Mouse (Mus musculus) embryonic facial prominence, embryonic 15.5 days (tissue): ENCODE results near the gene Psmg4. TPM values are rescaled to one million over a fixed set of nuclear protein-coding genes. Genes with fewer than 3 reads are reported as not detected.

Experiments
- ATAC-seq: fragments of 200-750 bp; cut with Nextera tagmentation; 2 replicates; pipeline ENCODE4 v1.8.0; 2017; ENCODE audit warnings: low read depth, moderate TSS enrichment; ENCODE audit not compliant: insufficient number of reproducible peaks, low FRiP score, low TSS enrichment
- H3K27ac ChIP-seq: fragments of 300-500 bp; sonication (generic); replicated peaks from 2 replicates; pipeline ENCODE4 v1.5.1; 2015; ENCODE audit warnings: mild to moderate bottlenecking, inconsistent platforms
- H3K27me3 ChIP-seq: fragments of 300-500 bp; sonication (generic); 2 replicates; pipeline ENCODE4 v1.6.1; 2015; ENCODE audit warnings: inconsistent platforms
- H3K36me3 ChIP-seq: fragments of 300-500 bp; sonication (generic); 2 replicates; pipeline ENCODE4 v1.6.1; 2015; ENCODE audit warnings: mild to moderate bottlenecking, inconsistent platforms
- H3K4me1 ChIP-seq: fragments of 300-500 bp; sonication (generic); 2 replicates; pipeline ENCODE4 v1.6.1; 2015; ENCODE audit warnings: inconsistent platforms
- H3K4me2 ChIP-seq: fragments of 300-500 bp; sonication (generic); replicated peaks from 2 replicates; pipeline ENCODE4 v1.6.1; 2015; ENCODE audit warnings: mild to moderate bottlenecking, inconsistent platforms
- H3K4me3 ChIP-seq: fragments of 300-500 bp; sonication (generic); replicated peaks from 2 replicates; pipeline ENCODE4 v1.5.1; 2015; ENCODE audit warnings: mild to moderate bottlenecking, inconsistent platforms
- H3K9ac ChIP-seq: fragments of 300-500 bp; sonication (generic); 2 replicates; pipeline ENCODE4 v1.6.1; 2015; ENCODE audit warnings: inconsistent platforms
- H3K9me3 ChIP-seq: fragments of 300-500 bp; sonication (generic); replicated peaks from 2 replicates; pipeline ENCODE4 v1.6.1; 2016; ENCODE audit warnings: inconsistent platforms
- WGBS: fragments of 180-500 bp; shearing (Covaris S2); methylation state at CpG from one replicate; pipeline ENCODE4 v1.1.7; 2015; 5-methylcytosine and 5-hydroxymethylcytosine counted together
- polyA plus RNA-seq: library from polyadenylated mRNA; unstranded; fragments of >200 nt; fragmentation: Nextera tagmentation; extraction: Ambion mirVana; gene quantifications from 2 replicates; pipeline ENCODE4 v1.2.1, GENCODE M21; 2015

The Psmg4 gene
- polyA plus RNA-seq, 1 experiment from 2014 or later = 72.6 TPM

GRCm38 (mm10) chr13:34130226-34130731, 32.5 kb upstream of the Psmg4 start, which contains the start of gene Tubb2b:
Gene Tubb2b, minus strand, starts transcription at chr13:34130466.
- Histone ChIP-seq H3K4me2 (peak within 1 kb of the TSS; percentile 87), H3K36me3 (peaks cover 4% of the 10 kb centered on the region; the same call in 1 of the 2 replicates), H3K9me3 (no peaks in the 10 kb centered on the region), H3K4me3 (peak within 1 kb of the TSS; percentile 67), H3K9ac (peak within 1 kb of the TSS; percentile 42), H3K4me1 (peaks cover 47% of the 10 kb centered on the region), H3K27me3 (peaks cover 7% of the 10 kb centered on the region; the same call in 1 of the 2 replicates), H3K27ac (peak within 1 kb of the TSS; percentile 84)
- WGBS = under 1% methylated on average over 26 of the region's 26 CpGs
- ATAC-seq = peak; percentile 89

DNA sequence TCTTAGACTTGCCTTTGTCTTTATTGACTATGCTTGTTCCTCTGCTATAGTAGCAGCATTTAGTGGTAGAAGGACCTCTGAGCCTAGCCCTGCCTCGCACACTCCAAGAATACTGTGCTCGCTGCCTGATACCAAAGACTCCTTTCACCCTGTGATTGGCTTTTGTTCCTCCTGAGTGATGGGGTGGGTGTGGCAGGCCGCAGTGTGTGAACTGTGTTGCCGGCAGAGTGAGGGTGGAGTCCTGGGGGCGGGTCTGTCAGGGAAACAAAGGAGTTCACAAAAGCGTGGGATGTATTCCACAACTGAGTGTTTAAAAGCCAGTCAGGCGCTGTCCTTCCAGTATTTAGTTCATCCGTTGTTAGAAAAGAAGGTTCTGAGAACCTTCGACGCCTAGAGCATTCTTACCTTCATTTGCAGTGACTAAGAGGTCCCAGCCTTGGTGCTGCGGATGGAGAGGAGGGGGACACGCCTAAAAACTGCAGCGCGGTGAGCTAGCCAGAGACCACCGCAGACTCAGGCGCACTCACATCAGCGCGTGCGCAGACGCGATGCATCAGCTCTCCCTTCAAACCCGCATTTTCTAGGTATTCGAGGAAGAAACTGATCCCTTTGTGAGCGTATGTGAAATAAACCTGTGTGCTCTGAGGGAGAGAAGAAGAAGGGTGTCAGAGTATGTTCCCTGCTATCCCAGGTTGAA, 31.6 kb upstream of the Psmg4 start:
- H3K9ac ChIP-seq = peak overlapping the region; percentile 6; the same call in 1 of the 2 replicates
- peak overlapping the region; percentile 84 for H3K27ac ChIP-seq
- peaks cover 7% of the 10 kb centered on the region; the same call in 1 of the 2 replicates for H3K27me3 ChIP-seq
- H3K4me2 ChIP-seq = peak overlapping the region; percentile 87
- ATAC-seq = peak; percentile 74
- no peaks in the 10 kb centered on the region for H3K36me3 ChIP-seq
- no peaks in the 10 kb centered on the region for H3K9me3 ChIP-seq
- H3K4me3 ChIP-seq = peak overlapping the region; percentile 67
- H3K4me1 ChIP-seq = peaks cover 47% of the 10 kb centered on the region
- WGBS = under 1% methylated on average over 24 of the region's 24 CpGs

GRCm38 (mm10) chr13:34131708-34132060, 31.1 kb upstream of the Psmg4 start:
- Histone ChIP-seq H3K4me2 (peak overlapping the region; percentile 87), H3K4me3 (peak overlapping the region; percentile 67), H3K27ac (peak overlapping the region; percentile 84), H3K9me3 (no peaks in the 10 kb centered on the region), H3K27me3 (peaks cover 7% of the 10 kb centered on the region; the same call in 1 of the 2 replicates), H3K4me1 (peaks cover 52% of the 10 kb centered on the region), H3K36me3 (no peaks in the 10 kb centered on the region), H3K9ac (no peak overlapping the region)
- no peak for ATAC-seq
- WGBS = 4% methylated on average over 10 of the region's 10 CpGs

GRCm38 (mm10) chr13:34132299-34132698, 30.5 kb upstream of the Psmg4 start:
- H3K9me3 ChIP-seq = no peaks in the 10 kb centered on the region
- peaks cover 54% of the 10 kb centered on the region for H3K4me1 ChIP-seq
- peak overlapping the region; percentile 87 for H3K4me2 ChIP-seq
- ATAC-seq = no peak
- no peak overlapping the region for H3K9ac ChIP-seq
- peak overlapping the region; percentile 84 for H3K27ac ChIP-seq
- no peaks in the 10 kb centered on the region for H3K36me3 ChIP-seq
- H3K4me3 ChIP-seq = peak overlapping the region; percentile 67
- WGBS = 5% methylated on average over 15 of the region's 15 CpGs
- H3K27me3 ChIP-seq = peaks cover 7% of the 10 kb centered on the region; the same call in 1 of the 2 replicates

DNA sequence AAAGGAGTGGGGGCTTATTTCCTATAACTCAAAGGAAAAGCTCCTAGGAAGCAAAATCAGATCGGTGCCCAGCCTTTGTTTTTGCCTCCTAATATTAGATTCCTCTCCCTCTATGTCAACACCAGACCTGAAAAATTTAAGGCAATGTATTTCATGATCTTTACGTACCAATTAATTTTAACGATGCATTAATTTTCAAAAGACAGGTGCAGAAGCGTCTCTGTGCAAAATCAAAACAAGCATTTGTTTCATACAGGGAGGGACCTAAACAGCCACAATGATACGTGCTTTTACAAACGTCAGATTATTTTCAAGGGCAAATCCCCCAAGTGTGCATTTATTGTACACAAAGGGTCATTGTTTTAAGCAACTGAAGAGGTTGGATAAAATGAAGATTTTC, 29.9 kb upstream of the Psmg4 start:
- Histone ChIP-seq H3K9ac (no peak overlapping the region), H3K4me3 (no peak overlapping the region), H3K27me3 (peaks cover 7% of the 10 kb centered on the region; the same call in 1 of the 2 replicates), H3K4me1 (peaks cover 54% of the 10 kb centered on the region), H3K36me3 (no peaks in the 10 kb centered on the region), H3K9me3 (no peaks in the 10 kb centered on the region), H3K4me2 (0 out of 2 replicates have a peak overlapping the region, but pooled peaks have one; percentile 87), H3K27ac (no peak overlapping the region)
- 20% methylated on average over 6 of the region's 6 CpGs for WGBS
- ATAC-seq = no peak

DNA sequence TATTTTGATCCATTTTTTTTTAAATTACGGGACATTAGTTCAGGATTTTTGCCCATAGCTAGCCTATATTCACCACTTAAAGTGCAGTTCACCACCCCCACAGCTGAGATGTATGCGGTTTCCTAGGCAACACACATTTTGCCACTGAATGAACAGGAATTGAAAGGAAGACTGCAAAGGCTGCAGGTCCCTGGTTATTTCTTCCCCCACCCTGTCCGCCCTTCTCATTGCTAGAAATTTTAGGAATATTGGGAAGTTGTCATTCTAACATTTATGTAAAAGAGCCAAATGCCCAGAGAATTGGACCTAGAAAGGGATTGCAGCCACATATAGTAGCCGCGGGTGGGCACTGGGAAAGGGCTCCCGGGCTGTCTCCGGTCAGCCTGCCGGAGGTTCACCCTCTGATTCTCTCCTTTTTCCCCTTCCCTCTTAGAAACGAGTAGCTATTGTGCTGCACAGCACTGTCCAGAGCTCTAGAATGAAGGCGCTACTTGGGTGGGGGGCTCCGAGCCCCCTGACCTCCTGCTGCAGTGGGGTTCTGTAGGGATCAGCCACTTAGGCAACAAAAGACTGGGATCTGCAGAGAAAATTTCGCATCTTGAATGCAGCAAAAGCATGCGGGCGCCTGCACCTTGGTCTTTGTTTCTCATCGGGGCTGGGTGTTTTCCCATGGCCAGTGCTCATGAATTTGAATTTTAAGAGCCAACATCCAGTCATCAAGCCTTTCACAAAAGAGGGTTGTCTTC, 29.3 kb upstream of the Psmg4 start:
- no peak for ATAC-seq
- Histone ChIP-seq H3K27me3 (peaks cover 7% of the 10 kb centered on the region; the same call in 1 of the 2 replicates), H3K36me3 (no peaks in the 10 kb centered on the region), H3K9me3 (no peaks in the 10 kb centered on the region), H3K4me3 (no peak overlapping the region; the same call in 1 of the 2 replicates), H3K9ac (no peak overlapping the region), H3K27ac (no peak overlapping the region), H3K4me2 (peak overlapping the region; percentile 33), H3K4me1 (peaks cover 51% of the 10 kb centered on the region)
- WGBS = 12% methylated on average over 15 of the region's 15 CpGs

DNA sequence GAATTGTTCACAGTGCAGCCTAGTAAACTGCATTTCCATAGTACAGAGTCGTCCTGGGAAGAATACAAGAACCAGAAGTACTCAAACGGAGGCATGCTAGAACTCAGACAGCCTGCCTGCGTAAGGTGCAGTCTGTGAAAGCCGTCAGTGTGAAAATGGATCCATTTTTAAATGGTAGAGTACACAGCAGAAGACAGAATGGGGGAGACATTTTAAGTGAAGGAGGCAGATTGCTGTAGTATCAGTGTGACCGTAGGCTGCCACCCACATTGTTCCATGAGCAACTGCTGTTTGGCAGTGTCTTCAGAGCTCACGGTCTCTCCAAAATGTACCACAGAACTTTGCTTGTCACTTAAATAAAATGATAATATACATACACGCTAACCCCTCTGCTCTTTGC, 28.5 kb upstream of the Psmg4 start:
- no peak overlapping the region for H3K4me2 ChIP-seq
- H3K9ac ChIP-seq = no peak overlapping the region
- WGBS = 69% methylated on average over 7 of the region's 7 CpGs
- no peaks in the 10 kb centered on the region for H3K36me3 ChIP-seq
- H3K4me1 ChIP-seq = peaks cover 47% of the 10 kb centered on the region
- H3K27me3 ChIP-seq = peaks cover 7% of the 10 kb centered on the region; the same call in 1 of the 2 replicates
- no peak overlapping the region for H3K4me3 ChIP-seq
- no peaks in the 10 kb centered on the region for H3K9me3 ChIP-seq
- ATAC-seq = no peak
- H3K27ac ChIP-seq = no peak overlapping the region

- ATAC-seq = 0 out of 2 replicates have a peak, but pooled peaks have one; percentile 74
- 21% methylated on average over 7 of the region's 7 CpGs for WGBS
- no peak overlapping the region for H3K4me2 ChIP-seq
- H3K27ac ChIP-seq = peak overlapping the region; percentile 48
- no peak overlapping the region for H3K4me3 ChIP-seq
- no peaks in the 10 kb centered on the region for H3K9me3 ChIP-seq
- H3K36me3 ChIP-seq = no peaks in the 10 kb centered on the region
- H3K27me3 ChIP-seq = peaks cover 6% of the 10 kb centered on the region; the same call in 1 of the 2 replicates
- peaks cover 32% of the 10 kb centered on the region for H3K4me1 ChIP-seq
- H3K9ac ChIP-seq = no peak overlapping the region
Observed at GRCm38 (mm10) chr13:34136605-34137004, 26.2 kb upstream of the Psmg4 start.

DNA sequence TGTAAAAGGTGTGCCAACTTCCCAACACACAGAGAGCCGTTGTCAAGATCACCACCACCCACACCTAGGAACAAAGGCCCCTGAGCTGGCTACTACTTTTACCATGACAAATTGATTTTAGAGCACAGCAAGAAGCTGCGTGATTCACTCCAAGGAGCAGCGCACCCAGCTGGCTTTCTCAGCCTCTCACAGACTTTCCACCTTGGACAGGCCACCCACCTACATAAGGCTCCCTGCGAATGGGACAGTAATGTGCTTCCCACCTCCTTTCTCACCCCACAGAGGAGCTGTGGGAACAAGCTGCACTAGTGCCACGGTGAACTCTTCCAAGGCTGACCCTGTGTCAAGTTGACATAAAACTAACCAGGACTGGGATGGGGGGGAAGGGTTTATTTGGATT, 19.4 kb upstream of the Psmg4 start:
- no peaks in the 10 kb centered on the region for H3K27me3 ChIP-seq
- H3K4me1 ChIP-seq = no peaks in the 10 kb centered on the region
- H3K4me3 ChIP-seq = no peak overlapping the region
- 40% methylated on average over 5 of the region's 5 CpGs for WGBS
- ATAC-seq = 0 out of 2 replicates have a peak, but pooled peaks have one; percentile 29
- no peaks in the 10 kb centered on the region for H3K36me3 ChIP-seq
- H3K4me2 ChIP-seq = no peak overlapping the region
- H3K9me3 ChIP-seq = no peaks in the 10 kb centered on the region
- no peak overlapping the region for H3K27ac ChIP-seq
- no peak overlapping the region for H3K9ac ChIP-seq

GRCm38 (mm10) chr13:34146916-34147315, 15.8 kb upstream of the Psmg4 start:
- no peak overlapping the region for H3K4me3 ChIP-seq
- 52% methylated on average over 3 of the region's 3 CpGs for WGBS
- H3K36me3 ChIP-seq = no peaks in the 10 kb centered on the region
- no peak for ATAC-seq
- no peaks in the 10 kb centered on the region for H3K9me3 ChIP-seq
- no peak overlapping the region for H3K4me2 ChIP-seq
- H3K27me3 ChIP-seq = no peaks in the 10 kb centered on the region
- H3K27ac ChIP-seq = no peak overlapping the region
- H3K4me1 ChIP-seq = peaks cover 18% of the 10 kb centered on the region
- no peak overlapping the region for H3K9ac ChIP-seq

DNA sequence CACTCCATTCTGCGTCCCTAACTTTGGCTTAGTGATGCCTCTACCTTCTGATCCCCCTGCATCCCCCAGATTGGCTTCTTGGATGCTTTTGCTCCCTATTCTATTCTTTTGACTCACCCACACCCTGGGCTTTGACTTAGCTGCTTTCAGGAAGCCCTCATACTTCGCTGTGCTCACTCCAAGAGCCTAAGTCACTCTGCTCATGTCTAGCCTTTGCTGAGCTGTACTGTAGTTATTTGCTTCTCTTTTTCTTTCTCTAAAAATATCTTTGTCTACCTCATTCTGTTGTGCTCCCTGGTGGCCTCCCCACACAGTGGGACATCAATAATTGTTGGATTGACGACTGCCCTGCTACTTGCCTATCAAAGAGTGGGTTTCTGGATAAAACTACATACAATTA, 14.6 kb upstream of the Psmg4 start:
- Histone ChIP-seq H3K4me1 (peaks cover 18% of the 10 kb centered on the region), H3K27me3 (no peaks in the 10 kb centered on the region), H3K4me3 (peak overlapping the region; percentile 51; the same call in 1 of the 2 replicates), H3K36me3 (no peaks in the 10 kb centered on the region), H3K9me3 (no peaks in the 10 kb centered on the region), H3K27ac (peak overlapping the region; percentile 88; the same call in 1 of the 2 replicates), H3K9ac (no peak overlapping the region), H3K4me2 (no peak overlapping the region)
- 73% methylated on average over 3 of the region's 3 CpGs for WGBS
- no peak for ATAC-seq
